Mouse (Mus musculus): ENCODE data around the gene Sash1.

GRCm38 (mm10) chr10:8931548-8932240 lies 45.8 kb upstream of the Sash1 start:
- no peak for TF ChIP-seq CTCF (IDR thresholded peaks at IDR 0.05; ENCODE audit: low read depth, low read length)
- no peak for TF ChIP-seq GATA1 (IDR thresholded peaks at IDR 0.05; ENCODE audit: borderline replicate concordance, low read length)
- TF ChIP-seq GATA2 (IDR thresholded peaks at IDR 0.05; ENCODE audit: borderline replicate concordance, low read depth, low read length): no peak
- no peak for TF ChIP-seq TAL1 (conservative IDR thresholded peaks at IDR 0.05; ENCODE audit: low read depth, low read length)
- TF ChIP-seq POLR2AphosphoS5 (IDR thresholded peaks at IDR 0.05; ENCODE audit: insufficient replicate concordance, low read depth, low read length): no peak

All from G1E (cell line).